Mouse (Mus musculus) c-Kit-positive CD71-positive TER-119-positive erythroid progenitor cells, embryonic 14.5 days (primary cell): ENCODE results near the gene Vmn1r55.
"Not testable (repeated sequence)": the region's sequence is repeated elsewhere in the genome, so short reads cannot be mapped to it uniquely, and the experiment has no call there.

Source experiments
- DNase-seq: peaks from one replicate; pipeline ENCODE4 v3.0.0-alpha.2; 2013; ENCODE audit warnings: low spot score

Vmn1r55 gene

GRCm38 (mm10) chr7:5081241-5081640 is 68.2 kb downstream of the Vmn1r55 start:
- DNase-seq = peak; percentile 77

DNA sequence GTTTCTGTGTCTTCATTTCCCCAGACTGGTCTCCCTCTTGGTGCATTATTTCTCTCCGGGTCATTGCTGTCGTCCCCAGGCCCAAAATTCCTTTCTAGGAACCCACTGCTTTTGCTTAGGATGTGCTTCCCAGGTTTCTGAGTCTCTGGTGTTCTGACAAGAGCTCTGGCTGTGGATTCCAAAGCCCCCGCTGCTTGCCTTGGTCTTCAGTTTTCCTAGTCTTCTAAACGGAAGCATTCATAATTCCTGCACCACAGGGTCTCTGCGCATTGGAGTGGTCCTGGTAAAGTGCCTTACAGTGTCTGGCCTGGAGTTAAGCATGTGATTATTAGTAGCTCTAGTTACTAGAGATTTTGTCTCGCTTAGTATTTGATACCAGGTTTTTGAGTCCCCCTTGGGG is 68.7 kb downstream of the Vmn1r55 start:
- no peak for DNase-seq

DNA sequence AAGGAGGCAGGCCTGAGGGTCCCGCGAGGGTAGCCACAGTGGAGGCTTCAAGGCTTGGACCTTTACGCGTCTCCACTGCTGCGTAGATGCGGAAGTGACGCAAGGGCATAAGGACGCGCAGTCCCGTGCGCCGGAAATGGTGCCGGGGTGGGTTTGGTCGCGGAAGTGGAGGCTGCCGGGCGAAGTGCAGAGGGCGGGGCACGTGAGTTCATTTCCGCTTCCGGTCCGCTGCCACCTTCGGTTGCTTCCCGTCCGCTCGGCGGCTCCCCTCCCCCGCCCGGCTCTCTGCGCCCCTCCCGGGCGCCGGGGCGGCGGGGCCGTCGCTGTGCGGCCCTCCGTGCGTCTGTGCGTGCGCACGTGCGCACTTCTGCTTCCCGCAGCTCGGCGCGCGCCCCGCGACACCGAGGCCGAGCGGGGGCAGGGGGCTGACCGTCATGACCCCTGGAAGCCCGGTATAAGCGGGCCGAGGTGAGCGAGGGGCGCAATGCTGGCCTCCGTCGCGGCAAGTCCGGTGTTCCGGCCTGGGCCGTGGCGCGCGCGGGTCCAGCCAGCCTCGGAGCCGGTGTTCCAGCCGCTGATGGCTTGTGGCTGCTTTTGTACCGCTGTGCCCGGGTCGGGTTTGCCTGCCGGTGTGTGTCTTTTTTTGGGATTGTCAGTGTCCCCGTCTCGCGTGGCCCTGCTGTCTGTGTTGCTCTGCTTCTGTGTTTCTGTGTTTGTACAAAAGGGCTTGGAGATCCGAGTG is 69.3 kb downstream of the Vmn1r55 start, which contains the start of gene Epn1:
Gene Epn1 (plus strand): TSS at position 226 of the 742 bp plus-strand sequence.
- peak; percentile 92 for DNase-seq

GRCm38 (mm10) chr7:5079365-5080009 is 70.0 kb downstream of the Vmn1r55 start:
- not testable (repeated sequence) for DNase-seq
